Mouse (Mus musculus) heart, postnatal 14 days (tissue): Measurements from ENCODE around the gene Gatad1. TPM values are rescaled to one million over a fixed set of nuclear protein-coding genes. Genes with fewer than 3 reads are reported as not detected.
"Not testable (repeated sequence)": the region's sequence is repeated elsewhere in the genome, so short reads cannot be mapped to it uniquely, and the experiment has no call there.

Source experiments
- DNase-seq, 2 experiments: peaks; one replicate each; pipeline ENCODE4 v3.0.0; 2021 to 2022
- intact Hi-C: fragments of 180-260 bp; cut with DNase I; formaldehyde crosslinking; loops from one replicate; pipeline ENCODE4 v1.15.1; 2025
- total RNA-seq, 2 experiments: library from RNA; stranded (reverse); gene quantifications; 2 replicates each; pipeline ENCODE4 v1.2.3; 2021

Gatad1 gene
- total RNA-seq, 2 experiments from 2014 or later = 80.3 to 85.6 TPM

DNA sequence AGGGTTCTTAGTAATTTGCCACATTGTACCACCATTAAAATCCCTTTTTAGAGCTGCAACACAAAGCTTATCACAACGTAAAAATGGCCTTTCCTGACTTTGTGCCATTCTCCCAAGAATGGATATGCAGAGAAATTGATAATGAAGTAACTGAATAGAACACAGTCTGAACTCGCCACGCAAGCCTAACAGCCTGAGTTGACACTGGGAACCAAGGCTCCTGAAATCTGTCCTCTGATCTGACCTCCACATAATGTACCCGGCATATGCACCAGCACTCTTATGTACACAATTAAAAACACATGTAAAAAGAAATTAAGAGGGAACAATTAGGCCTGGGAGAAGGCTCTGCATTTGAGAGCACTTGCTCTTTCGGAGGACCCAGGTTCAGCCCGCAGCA is 11.7 kb downstream of the Gatad1 start:
- intact Hi-C loops = loop anchor here (5.0 to 10.0 kb wide), 3 partner anchors 48 to 549 kb away; partner anchors contain the start of genes Mterf1b, Pex1 and Rbm48
- DNase-seq = no peak

DNA sequence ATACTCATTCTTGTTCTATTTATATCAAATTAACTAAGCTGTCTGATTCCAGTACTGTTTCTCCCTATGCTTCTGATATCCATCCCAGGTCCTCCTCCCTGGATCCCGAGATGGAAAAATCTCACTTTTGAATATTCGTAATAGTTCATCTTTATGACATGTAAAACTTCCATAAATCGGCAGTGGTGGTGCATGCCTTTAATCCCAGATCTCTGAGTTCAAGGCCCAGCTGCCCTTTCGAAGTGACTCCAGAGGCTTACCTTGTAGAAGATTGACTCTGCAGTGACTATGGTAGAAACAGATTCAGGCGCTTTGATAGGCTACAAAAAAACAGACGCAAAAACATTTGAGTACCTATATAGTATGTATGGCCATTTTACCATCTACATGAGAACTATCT is 12.4 kb downstream of the Gatad1 start:
- intact Hi-C loops = loop anchor here (5.0 to 10.0 kb wide), 3 partner anchors 47 to 550 kb away; partner anchors contain the start of genes Mterf1b, Pex1 and Rbm48
- DNase-seq = no peak

DNA sequence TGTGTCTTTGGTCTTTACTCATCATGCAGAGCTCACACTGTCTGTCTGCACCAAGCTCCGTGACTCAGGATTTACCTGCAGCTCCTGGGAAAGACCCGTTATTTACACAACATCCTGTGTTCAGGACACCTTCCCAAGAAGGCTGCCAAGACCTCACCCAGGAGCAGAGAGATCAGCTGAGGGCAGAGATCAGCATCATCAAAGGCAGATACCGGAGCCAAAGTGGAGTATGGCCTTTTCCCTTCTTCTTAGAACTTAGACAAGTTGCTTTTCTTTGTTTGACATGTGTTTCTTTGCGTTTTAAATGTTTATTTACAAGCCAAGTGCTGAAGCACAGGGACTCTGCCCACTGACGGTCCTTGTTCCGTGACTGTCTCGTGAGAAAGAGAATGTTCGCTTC is 21.7 kb downstream of the Gatad1 start:
- no peak for DNase-seq
- intact Hi-C loops = no loop called here

DNA sequence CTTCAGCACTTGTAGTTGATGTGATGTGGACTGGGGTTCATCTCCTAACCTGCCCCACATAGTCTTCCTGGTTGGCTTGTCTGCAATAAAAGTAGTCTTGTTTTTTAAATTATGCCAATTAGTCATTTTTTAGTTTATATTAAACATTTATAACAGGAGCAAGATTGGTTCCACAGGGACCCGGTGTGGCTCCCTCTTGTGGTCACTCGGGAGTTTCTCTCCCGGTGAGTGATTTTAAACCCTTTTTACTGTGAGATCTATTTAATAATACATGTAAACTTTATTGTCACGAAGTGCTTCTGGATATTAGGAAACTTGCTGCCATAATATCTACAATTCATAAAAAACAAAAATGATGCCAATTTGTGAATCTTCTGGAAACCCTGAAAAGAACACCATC is 23.0 kb downstream of the Gatad1 start:
- intact Hi-C loops = no loop called here
- peak in 1 of 2 experiments; percentile 9 for DNase-seq

DNA sequence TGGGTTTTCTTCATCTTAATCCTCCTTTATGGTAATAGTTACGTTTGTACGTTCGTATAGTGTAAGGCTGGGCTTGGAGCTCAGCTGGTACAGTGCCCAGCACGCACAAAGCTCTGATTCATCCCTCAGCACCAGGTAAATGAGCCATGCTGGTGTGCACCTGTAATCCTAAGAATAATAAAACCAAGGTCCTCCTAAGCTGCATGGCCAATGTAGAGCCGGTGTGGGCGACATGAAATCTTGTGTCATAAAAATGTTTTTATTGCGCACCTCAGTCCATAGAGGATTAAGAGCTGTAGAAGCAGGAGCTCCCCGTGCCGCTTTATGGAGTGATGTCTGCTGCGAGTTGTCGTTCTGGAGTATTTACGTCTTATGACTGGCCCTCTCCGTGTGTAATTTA is 23.7 kb downstream of the Gatad1 start:
- DNase-seq = no peak
- intact Hi-C loops = no loop called here

DNA sequence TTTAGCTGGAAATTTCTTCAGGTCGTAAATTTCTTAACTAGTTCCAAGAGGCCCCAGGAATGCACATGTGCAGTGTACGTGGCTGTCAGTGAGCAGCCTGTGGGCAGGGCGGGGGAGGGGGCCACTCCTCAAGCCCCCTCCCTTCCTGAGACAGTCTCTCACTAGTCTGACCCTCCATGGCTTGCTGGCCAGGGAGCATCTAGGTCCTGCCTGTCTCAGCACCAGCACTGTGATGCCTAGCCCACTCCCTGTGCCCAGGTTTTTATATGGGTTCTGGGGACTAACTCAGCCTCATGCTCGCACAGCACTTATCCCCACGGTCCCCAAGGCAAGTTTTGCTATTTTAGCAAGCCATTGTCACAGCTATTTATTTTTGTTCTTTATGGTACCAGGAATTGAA is 24.7 kb downstream of the Gatad1 start:
- no peak for DNase-seq
- intact Hi-C loops = no loop called here

DNA sequence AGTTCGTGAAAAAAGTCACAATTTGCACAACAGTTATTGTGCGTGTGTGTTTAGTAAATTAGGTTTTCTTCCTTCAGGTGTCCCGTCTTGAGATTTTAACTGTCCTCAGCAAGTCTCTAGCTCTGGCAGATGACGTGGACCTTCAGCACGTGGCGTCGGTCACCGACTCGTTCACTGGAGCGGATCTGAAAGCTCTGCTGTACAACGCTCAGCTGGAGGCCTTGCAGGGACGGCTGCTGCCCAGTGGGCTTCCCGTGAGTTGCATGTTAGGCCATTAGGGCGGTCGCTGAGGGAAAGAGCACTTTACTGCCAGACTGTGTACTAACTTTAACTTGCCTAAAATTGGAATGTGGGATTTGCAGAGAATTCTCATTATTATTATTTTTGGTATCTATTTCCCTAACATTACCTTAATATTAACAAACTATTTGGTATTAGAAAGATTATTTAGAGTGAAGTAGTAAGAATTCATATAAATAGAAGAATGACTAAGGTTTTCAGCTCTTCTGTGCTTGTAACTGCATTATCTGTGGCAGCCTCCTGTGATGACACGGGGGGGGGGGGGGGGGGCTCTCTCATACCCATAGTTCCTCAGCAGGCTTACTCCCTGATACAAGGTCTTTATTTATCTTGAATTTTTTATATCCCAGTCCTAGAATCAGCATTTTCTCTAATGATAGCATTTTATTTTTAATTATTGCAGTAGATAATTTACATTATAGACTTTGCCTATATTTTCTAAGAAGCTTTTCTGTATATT is 25.3 kb downstream of the Gatad1 start:
- DNase-seq = no peak
- intact Hi-C loops = no loop called here

DNA sequence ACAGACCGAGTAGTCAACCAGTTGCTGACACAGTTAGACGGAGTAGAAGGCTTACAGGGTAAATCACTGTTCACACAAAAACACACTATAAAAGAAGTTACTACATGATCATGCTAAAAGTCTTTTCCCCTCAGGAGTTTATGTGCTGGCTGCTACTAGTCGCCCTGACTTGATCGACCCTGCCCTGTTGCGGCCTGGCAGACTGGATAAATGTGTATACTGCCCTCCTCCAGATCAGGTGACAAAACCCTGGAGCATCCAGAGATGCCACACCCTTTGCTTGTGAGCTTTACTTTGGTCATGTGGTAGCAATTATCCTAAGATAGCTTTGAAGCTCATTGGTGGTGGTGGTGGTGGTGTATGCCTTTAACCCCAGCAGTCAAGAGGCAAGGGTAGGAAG is 26.9 kb downstream of the Gatad1 start:
- intact Hi-C loops = no loop called here

DNA sequence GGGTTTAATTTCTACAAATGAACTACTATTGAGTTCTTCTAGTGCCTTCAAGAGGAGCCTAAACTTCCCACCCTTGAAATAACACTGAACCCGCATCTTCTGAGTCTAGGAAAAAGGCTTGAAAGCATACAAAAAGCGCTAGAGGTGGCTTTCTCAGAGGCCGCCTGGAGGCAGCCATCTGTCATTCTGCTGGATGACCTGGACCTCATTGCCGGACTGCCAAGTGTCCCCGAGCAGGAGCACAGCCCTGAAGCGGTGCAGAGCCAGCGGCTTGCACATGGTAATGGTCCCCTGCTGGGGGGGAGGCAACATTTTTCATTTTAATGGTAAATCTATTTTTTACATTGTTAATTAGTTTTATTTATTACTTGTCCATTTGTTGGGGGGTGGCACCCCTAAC is 36.5 kb downstream of the Gatad1 start:
- no peak for DNase-seq
- intact Hi-C loops = no loop called here

More for the DNA sequence above, 26.9 kb downstream of the Gatad1 start:
- no peak for DNase-seq

DNA sequence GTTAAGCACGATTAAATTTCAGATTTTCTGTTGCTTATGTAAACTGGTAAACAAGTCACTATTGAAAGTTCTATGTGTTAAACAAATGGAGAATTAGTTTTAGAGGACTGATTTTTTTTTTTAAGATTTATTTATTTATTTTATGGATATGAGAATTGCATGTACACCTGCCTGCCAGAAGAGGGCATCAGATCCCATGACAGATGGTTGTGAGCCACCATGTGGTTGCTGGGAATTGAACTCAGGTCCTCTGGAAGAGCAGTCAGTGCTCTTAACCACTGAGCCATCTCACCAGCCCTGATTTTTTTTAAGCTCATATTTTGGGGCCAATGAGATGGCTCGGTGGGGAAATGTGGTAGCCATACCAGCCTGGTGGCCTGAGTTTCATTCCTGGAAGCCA is 45.1 kb downstream of the Gatad1 start:
- DNase-seq, intact Hi-C loops: not testable (repeated sequence)

DNA sequence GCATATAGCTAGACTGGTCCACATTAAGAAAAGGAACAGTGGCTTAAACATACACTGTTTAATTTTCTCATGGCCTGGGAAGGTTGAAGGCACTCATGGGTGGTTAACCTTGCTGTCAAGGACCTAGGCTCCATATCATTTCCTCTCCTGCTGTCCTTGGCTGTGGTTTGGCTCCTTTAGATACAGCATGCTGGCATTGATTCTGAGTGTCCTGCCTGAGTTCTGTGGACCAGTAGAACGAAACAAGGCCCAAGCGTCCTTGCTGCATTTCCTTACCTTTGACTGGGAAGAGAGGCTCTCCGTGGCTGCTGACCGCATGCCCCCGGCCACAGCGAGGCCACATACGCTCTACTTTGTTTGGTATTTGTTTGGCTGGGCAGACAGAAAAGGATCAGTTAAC is 47.7 kb downstream of the Gatad1 start:
- intact Hi-C loops = no loop called here
- DNase-seq = no peak

DNA sequence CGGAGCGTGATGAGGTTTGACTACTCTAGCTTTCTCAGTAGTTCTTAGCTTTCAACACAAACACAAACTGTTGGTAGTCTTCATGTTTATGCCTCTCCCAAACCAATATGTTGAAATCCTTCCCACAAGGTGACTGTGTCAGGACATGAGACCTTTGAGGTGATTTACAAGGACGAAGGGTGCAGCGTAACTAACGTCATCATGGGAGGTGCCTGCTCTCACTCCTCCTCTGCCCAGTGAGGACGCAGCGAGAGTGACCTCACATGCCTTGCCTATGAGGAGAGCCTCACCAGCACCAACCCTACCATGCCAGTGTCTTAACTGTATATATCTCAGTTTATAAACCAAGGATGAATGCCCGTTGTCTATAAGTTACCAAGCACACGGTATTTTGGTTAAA is 49.9 kb downstream of the Gatad1 start:
- intact Hi-C loops = no loop called here
- DNase-seq = no peak

DNA sequence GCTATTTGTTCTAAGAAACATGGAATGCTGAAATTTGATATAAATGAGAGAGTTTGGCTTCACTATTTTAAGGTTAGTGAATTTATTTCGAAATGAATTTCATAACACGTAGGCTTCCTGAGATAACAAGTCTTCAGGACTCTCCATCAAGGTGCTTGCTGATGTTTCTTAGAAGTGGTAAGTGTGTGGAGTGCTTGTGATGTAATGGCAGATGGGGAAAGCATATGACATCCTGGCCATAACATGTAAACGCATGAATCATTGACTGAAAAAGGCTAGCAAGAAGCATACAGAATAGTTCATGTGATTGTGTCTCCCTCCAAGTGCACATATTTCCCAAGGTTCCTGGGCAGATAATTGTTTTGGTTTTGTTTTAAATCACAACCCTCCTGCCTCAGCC is 56.2 kb downstream of the Gatad1 start:
- no peak for DNase-seq
- intact Hi-C loops = no loop called here

DNA sequence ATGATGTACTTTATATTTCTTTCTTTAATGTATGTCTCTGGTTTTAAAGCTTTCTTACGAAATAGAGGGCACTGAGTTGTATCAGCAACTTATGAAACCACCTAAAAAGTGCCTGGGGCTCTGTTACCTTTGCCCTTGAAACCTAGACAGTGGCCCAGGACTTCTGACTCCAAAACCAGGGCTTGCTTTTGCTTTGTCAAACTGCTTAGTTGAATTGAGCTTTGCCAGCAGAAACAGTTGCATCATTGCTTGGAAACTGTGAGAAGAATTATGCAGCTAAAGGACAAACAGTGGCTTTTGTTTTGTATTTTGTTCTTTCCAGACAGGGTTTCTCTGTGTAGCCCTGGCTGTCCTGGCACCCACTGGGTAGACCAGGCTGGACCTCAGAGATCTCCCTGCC is 56.7 kb downstream of the Gatad1 start:
- intact Hi-C loops = no loop called here
- DNase-seq = no peak

DNA sequence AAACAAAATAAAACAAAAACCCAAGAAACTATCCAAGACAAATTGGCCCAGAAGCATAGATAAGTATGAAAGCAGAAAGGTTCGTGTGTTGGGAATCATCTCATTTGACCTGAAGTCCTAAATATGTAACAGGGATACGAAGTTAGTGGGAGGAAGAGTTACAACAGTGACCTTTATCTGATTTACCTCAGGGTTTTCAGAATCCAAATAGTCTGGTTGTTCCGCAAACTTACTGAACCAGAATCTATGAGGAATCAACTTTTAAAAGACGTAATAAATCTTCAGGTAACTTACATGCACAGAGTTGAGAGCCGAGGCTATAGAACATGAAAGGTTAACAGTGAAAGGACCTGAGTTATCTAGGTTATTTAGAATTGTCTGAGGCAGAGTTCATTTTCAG is 58.2 kb downstream of the Gatad1 start:
- no peak for DNase-seq
- intact Hi-C loops = loop anchor here (5.0 kb wide), 1 partner anchor 49 kb away; no protein-coding TSS in a partner anchor

DNA sequence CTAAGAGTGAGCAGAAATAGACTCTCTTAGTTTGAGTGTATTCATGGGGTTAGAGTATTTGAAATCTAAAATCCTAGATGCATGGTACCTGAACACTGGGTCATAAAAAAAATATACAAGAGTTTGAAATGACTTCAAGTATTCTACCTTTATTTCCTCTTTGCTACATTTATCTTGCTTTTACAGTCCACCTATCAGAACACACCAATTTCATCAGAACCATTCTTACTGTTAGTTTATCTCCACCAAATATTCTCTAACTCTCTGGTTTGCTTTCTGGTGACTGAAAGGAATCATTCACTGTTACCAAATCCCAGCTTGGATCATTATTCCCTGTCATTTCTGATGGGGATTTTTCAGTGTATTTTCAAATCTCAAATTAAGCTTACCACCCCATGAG is 59.8 kb downstream of the Gatad1 start:
- intact Hi-C loops = loop anchor here (5.0 kb wide), 1 partner anchor 50 kb away; no protein-coding TSS in a partner anchor
- no peak for DNase-seq

DNA sequence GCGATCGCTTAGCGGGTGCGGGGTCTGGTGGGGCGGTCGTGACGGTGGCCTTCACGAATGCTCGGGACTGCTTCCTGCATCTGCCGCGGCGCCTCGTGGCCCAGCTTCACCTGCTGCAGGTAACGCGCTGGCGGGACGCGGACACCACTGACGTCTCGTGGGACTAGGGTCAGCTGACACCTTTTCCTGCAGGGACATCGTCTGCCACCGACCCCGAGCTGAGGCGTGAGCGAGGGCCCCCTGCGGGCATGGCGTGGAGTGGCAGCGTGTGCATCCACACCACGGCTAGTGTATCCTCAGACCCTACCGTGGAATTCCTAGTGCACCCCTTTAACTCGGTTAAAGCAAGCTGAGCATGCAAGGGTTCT is 60.6 kb downstream of the Gatad1 start, which contains the start of gene Rbm48:
Gene Rbm48 (minus strand): TSS at position 187 of the 368 bp plus-strand sequence.
- intact Hi-C loops = loop anchor here (5.0 kb wide), 1 partner anchor 51 kb away; no protein-coding TSS in a partner anchor
- DNase-seq = peak; percentile 78 to 83

DNA sequence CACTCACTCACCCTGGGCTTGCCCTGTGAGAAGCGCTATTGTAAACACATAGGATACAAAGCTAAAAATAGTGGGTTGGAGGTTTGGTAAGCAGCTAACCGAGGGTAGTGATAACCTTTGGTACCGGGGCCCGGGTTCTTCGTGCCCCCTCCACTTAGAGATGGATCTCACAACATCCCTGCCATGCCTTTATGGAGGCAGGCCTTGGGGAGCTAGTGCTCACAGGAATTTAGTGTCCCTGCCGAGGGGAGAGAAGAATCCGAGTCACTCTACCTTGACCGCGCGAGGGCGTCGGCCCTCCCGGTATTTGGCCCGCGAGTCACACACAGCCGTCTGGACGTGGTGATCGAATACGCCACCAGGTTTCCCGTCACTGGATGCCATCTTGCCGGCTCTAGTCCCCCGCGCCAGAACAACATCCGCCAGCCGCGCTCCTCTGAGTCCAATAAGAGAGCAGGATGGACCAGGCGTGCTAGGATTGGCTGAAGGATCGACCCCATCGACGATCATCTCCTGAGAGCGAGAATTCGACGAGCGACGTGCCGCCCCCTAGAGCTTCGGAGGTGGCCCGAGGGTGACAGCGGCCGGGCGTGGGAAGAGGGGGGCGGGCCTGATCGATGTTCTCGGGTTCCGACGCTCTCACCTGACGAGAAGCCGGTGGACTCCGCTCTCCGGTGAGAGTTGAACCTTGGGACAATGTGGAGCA is 61.1 kb downstream of the Gatad1 start, which contains the start of gene Pex1:
Gene Pex1 (plus strand): TSS at position 374 of the 706 bp plus-strand sequence.
- intact Hi-C loops = loop anchor here (5.0 kb wide), 1 partner anchor 51 kb away; no protein-coding TSS in a partner anchor
- peak; percentile 91 to 94 for DNase-seq
